Mouse (Mus musculus): ENCODE measurements around the gene Tet2.

- no peak for TF ChIP-seq ZC3H11A (IDR thresholded peaks at IDR 0.05; ENCODE audit: low read depth, low read length)
- no peak for TF ChIP-seq CTCF (IDR thresholded peaks at IDR 0.05 in 2 of 3, conservative IDR thresholded peaks at IDR 0.05 in 1 of 3; ENCODE audit: control insufficient read depth in 1 of 3, insufficient read depth in 1 of 3, low read depth in 2 of 3, low read length in 3 of 3, poor library complexity in 1 of 3, severe bottlenecking in 1 of 3)
- no peak for TF ChIP-seq JUND (IDR thresholded peaks at IDR 0.05; ENCODE audit: low read depth, low read length)
- no peak for TF ChIP-seq GATA1 (IDR thresholded peaks at IDR 0.05; ENCODE audit: low read depth, low read length)
- no peak for TF ChIP-seq USF1 (IDR thresholded peaks at IDR 0.05; ENCODE audit: low read depth, low read length)
Observed at GRCm38 (mm10) chr3:133546790-133547189, 1.9 kb upstream of the Tet2 start.
